ENCODE assay signal across 36 mouse cellular contexts in genomic region chr2:74677106-74677505, GRCm38 (mm10). TPM values are rescaled to one million over a fixed set of nuclear protein-coding genes. Genes with fewer than 3 reads are reported as not detected.
DNase-seq lines count a peak whose midpoint lies in the region; ATAC-seq and TF ChIP-seq lines count a peak whose summit lies in the region.
"Had no signal": no experiment of that assay in that cellular context is flagged by ENCODE, and none has a peak within 500 bp of the region (broad histone marks: within the 10 kb centered on the region; RNA-seq: fewer than 3 reads in every experiment).

No protein-coding gene starts in this region.

- 34% methylated on average over 2 of the region's 2 CpGs for WGBS in kidney, embryonic 15.5 days
- 13% methylated on average over 2 of the region's 2 CpGs for WGBS in embryonic facial prominence, embryonic 10.5 days
- WGBS in limb, embryonic 13.5 days, result 29% methylated on average over 2 of the region's 2 CpGs
- 55% methylated on average over 2 of the region's 2 CpGs for WGBS in thymus, adult 2 months

- H3K4me1 ChIP-seq in kidney, embryonic 15.5 days, result peaks cover 82% of the 10 kb centered on the region
- peaks cover 22% of the 10 kb centered on the region for H3K4me1 ChIP-seq in embryonic facial prominence, embryonic 10.5 days
- peaks cover 32% of the 10 kb centered on the region for H3K4me1 ChIP-seq in limb, embryonic 13.5 days
- H3K4me1 ChIP-seq in thymus, adult 2 months (replicated peaks; ENCODE audit: control insufficient read depth, insufficient read depth, low read length), result no peaks in the 10 kb centered on the region

- H3K36me3 ChIP-seq in kidney, embryonic 15.5 days, result no peaks in the 10 kb centered on the region
- H3K36me3 ChIP-seq in embryonic facial prominence, embryonic 10.5 days (replicated peaks), result no peaks in the 10 kb centered on the region
- H3K36me3 ChIP-seq in limb, embryonic 13.5 days, result no peaks in the 10 kb centered on the region
- H3K36me3 ChIP-seq in thymus, adult 2 months (ENCODE audit: control insufficient read depth, insufficient read depth, low read length), result no peaks in the 10 kb centered on the region
- H3K36me3 ChIP-seq: G1E had no signal

- H3K4me3 ChIP-seq in kidney, embryonic 15.5 days (replicated peaks), result no peak overlapping the region
- no peak overlapping the region for H3K4me3 ChIP-seq in embryonic facial prominence, embryonic 10.5 days
- H3K4me3 ChIP-seq in limb, embryonic 13.5 days, result peak overlapping the region; percentile 79
- H3K4me3 ChIP-seq in thymus, adult 2 months (ENCODE audit: control insufficient read depth, insufficient read depth, low read length), result no peak overlapping the region
- H3K4me3 ChIP-seq: forebrain, embryonic 13.5 days; heart, adult 2 months; myocyte had no signal

- H3K9me3 ChIP-seq in kidney, embryonic 15.5 days (replicated peaks), result no peaks in the 10 kb centered on the region
- H3K9me3 ChIP-seq in embryonic facial prominence, embryonic 10.5 days, result no peaks in the 10 kb centered on the region
- H3K9me3 ChIP-seq in limb, embryonic 13.5 days, result no peaks in the 10 kb centered on the region
- H3K9me3 ChIP-seq: forebrain, embryonic 13.5 days had no signal

- peak overlapping the region; percentile 82 for H3K27ac ChIP-seq in kidney, embryonic 15.5 days
- H3K27ac ChIP-seq in embryonic facial prominence, embryonic 10.5 days (replicated peaks), result no peak overlapping the region
- H3K27ac ChIP-seq in limb, embryonic 13.5 days, result peak overlapping the region; percentile 97
- H3K27ac ChIP-seq in thymus, adult 2 months (ENCODE audit: control insufficient read depth, insufficient read depth, low read length), result no peak overlapping the region
- H3K27ac ChIP-seq: forebrain, embryonic 13.5 days; heart, adult 2 months; hindbrain, postnatal 0 days; liver, embryonic 14.5 days; macrophage had no signal

- H3K9ac ChIP-seq in kidney, embryonic 15.5 days, result no peak overlapping the region
- peak overlapping the region; percentile 99 for H3K9ac ChIP-seq in limb, embryonic 13.5 days
- H3K9ac ChIP-seq: forebrain, embryonic 13.5 days; liver, embryonic 14.5 days had no signal

- ATAC-seq in kidney, embryonic 15.5 days (replicated peaks; ENCODE audit: low FRiP score), result no peak
- no peak for ATAC-seq in limb, embryonic 13.5 days (ENCODE audit: low FRiP score, low read depth)
- ATAC-seq: forebrain, embryonic 13.5 days; hindbrain, postnatal 0 days; intestine, postnatal 0 days had no signal

- TF ChIP-seq POLR2A in thymus, adult 2 months (IDR thresholded peaks at IDR 0.05; ENCODE audit: control insufficient read depth, extremely low read depth, insufficient read depth, low read length, poor library complexity), result no peak

- peak overlapping the region; percentile 27; the same call in 1 of the 2 replicates for H3K4me2 ChIP-seq in kidney, embryonic 15.5 days
- peak overlapping the region; percentile 75 for H3K4me2 ChIP-seq in limb, embryonic 13.5 days (replicated peaks)
- H3K4me2 ChIP-seq: forebrain, embryonic 13.5 days; midbrain, embryonic 11.5 days had no signal

- TF ChIP-seq CTCF in thymus, adult 2 months (IDR thresholded peaks at IDR 0.05; ENCODE audit: borderline replicate concordance, control insufficient read depth, extremely low read depth, insufficient read depth, low read length, poor library complexity), result no peak

- H3K27me3 ChIP-seq in kidney, embryonic 15.5 days, result peaks cover 82% of the 10 kb centered on the region
- H3K27me3 ChIP-seq in embryonic facial prominence, embryonic 10.5 days (replicated peaks; ENCODE audit: low read depth, poor library complexity, severe bottlenecking), result peaks cover 100% of the 10 kb centered on the region
- peaks cover 66% of the 10 kb centered on the region for H3K27me3 ChIP-seq in limb, embryonic 13.5 days
- peaks cover 43% of the 10 kb centered on the region for H3K27me3 ChIP-seq in thymus, adult 2 months (ENCODE audit: control insufficient read depth, insufficient read depth, low read length)

- peak; percentile 65 for DNase-seq in heart, adult 11 months
- no peak for DNase-seq in heart, adult 18-20 months
- DNase-seq in kidney, adult 8-10 months, result no peak
- peak; percentile 34 for DNase-seq in embryonic facial prominence, embryonic 10.5 days (ENCODE audit: low spot score)
- no peak for DNase-seq in thymus, adult 2 months
- DNase-seq: adrenal gland, postnatal 10 days; cerebellum, adult 8-10 months; cerebellum, postnatal 25 days; gastrocnemius, postnatal 25 days; heart, postnatal 14 days; kidney, postnatal 14 days; layer of hippocampus, adult 9-11 months; liver; lung, adult 2 months; lung, postnatal 10 days; right cerebral cortex, postnatal 25 days; thymus, postnatal 4 days had no signal

RNA-seq across cellular contexts. Expression of gene Hoxd11, which starts 2.3 kb away (rescaled TPM):
- total RNA-seq in heart, adult 18-20 months (2021), result not detected
- 25.1 and 26.3 TPM in 2 replicates for polyA plus RNA-seq in kidney, embryonic 15.5 days (2015; fragmentation: Nextera tagmentation; extraction: Ambion mirVana)
- not detected in 2 replicates for polyA plus RNA-seq in embryonic facial prominence, embryonic 10.5 days (2016; fragmentation: Nextera tagmentation; extraction: Ambion mirVana)
- 19.1 TPM in 2 replicates for polyA plus RNA-seq in limb, embryonic 13.5 days (2015; fragmentation: Nextera tagmentation; extraction: Ambion mirVana)
- not detected in 2 replicates for polyA plus RNA-seq in thymus, adult 2 months (2012; rRNA removed)
- total RNA-seq: adrenal gland, postnatal 10 days; heart, adult 2 months; heart, postnatal 14 days; hindbrain, postnatal 0 days; left cerebral cortex, postnatal 10 days; midbrain, postnatal 0 days; neutrophil, adult 5-6 weeks had no signal
- polyA plus RNA-seq: embryonic facial prominence, embryonic 11.5 days; forebrain, embryonic 13.5 days; G1E; heart, adult 2 months; heart, embryonic 14.5 days; hindbrain, embryonic 11.5 days; hindbrain, postnatal 0 days; lung, adult 2 months; macrophage; midbrain, embryonic 11.5 days; midbrain, postnatal 0 days; myocyte; spleen, adult 2 months; thymus, postnatal 0 days had no signal

RNA-seq across cellular contexts. Expression of gene Hoxd12, which starts 2.3 kb away (rescaled TPM):
- not detected for total RNA-seq in heart, adult 18-20 months (2021)
- polyA plus RNA-seq in kidney, embryonic 15.5 days (2015; fragmentation: Nextera tagmentation; extraction: Ambion mirVana), result 5.4 and 6.4 TPM in 2 replicates
- polyA plus RNA-seq in embryonic facial prominence, embryonic 10.5 days (2016; fragmentation: Nextera tagmentation; extraction: Ambion mirVana), result not detected in 2 replicates
- polyA plus RNA-seq in limb, embryonic 13.5 days (2015; fragmentation: Nextera tagmentation; extraction: Ambion mirVana), result 59.3 and 67.1 TPM in 2 replicates
- polyA plus RNA-seq in thymus, adult 2 months (2012; rRNA removed), result not detected in 2 replicates
- total RNA-seq: adrenal gland, postnatal 10 days; G1E; gastrocnemius, postnatal 25 days; heart, adult 2 months; heart, postnatal 14 days; hindbrain, postnatal 0 days; left cerebral cortex, postnatal 10 days; midbrain, postnatal 0 days; neutrophil, adult 5-6 weeks had no signal
- polyA plus RNA-seq: embryonic facial prominence, embryonic 11.5 days; forebrain, embryonic 13.5 days; G1E; heart, adult 2 months; heart, embryonic 14.5 days; hindbrain, embryonic 11.5 days; hindbrain, postnatal 0 days; lung, adult 2 months; macrophage; midbrain, embryonic 11.5 days; midbrain, postnatal 0 days; myocyte; spleen, adult 2 months; thymus, postnatal 0 days had no signal

RNA-seq across cellular contexts. Expression of gene Hoxd13, which starts 9.0 kb away (rescaled TPM):
- total RNA-seq in heart, adult 18-20 months (2021), result not detected
- polyA plus RNA-seq in kidney, embryonic 15.5 days (2015; fragmentation: Nextera tagmentation; extraction: Ambion mirVana), result 0.23 and 0.95 TPM in 2 replicates
- not detected in 2 replicates for polyA plus RNA-seq in embryonic facial prominence, embryonic 10.5 days (2016; fragmentation: Nextera tagmentation; extraction: Ambion mirVana)
- polyA plus RNA-seq in limb, embryonic 13.5 days (2015; fragmentation: Nextera tagmentation; extraction: Ambion mirVana), result 48.5 and 55.5 TPM in 2 replicates
- 0.04 TPM in 1 of 2 replicates, not detected in the other for polyA plus RNA-seq in thymus, adult 2 months (2012; rRNA removed)
- total RNA-seq: adrenal gland, postnatal 10 days; gastrocnemius, postnatal 25 days; heart, adult 2 months; heart, postnatal 14 days; left cerebral cortex, postnatal 10 days; midbrain, postnatal 0 days; neutrophil, adult 5-6 weeks had no signal
- polyA plus RNA-seq: embryonic facial prominence, embryonic 11.5 days; forebrain, embryonic 13.5 days; G1E; heart, adult 2 months; heart, embryonic 14.5 days; hindbrain, embryonic 11.5 days; hindbrain, postnatal 0 days; intestine, postnatal 0 days; macrophage; midbrain, embryonic 11.5 days; midbrain, postnatal 0 days; myocyte; spleen, adult 2 months; thymus, postnatal 0 days had no signal

RNA-seq across cellular contexts. Expression of gene Hoxd10, which starts 14.6 kb away (rescaled TPM):
- not detected for total RNA-seq in heart, adult 18-20 months (2021)
- 33.6 and 36.6 TPM in 2 replicates for polyA plus RNA-seq in kidney, embryonic 15.5 days (2015; fragmentation: Nextera tagmentation; extraction: Ambion mirVana)
- not detected in 2 replicates for polyA plus RNA-seq in embryonic facial prominence, embryonic 10.5 days (2016; fragmentation: Nextera tagmentation; extraction: Ambion mirVana)
- 26.0 and 26.2 TPM in 2 replicates for polyA plus RNA-seq in limb, embryonic 13.5 days (2015; fragmentation: Nextera tagmentation; extraction: Ambion mirVana)
- polyA plus RNA-seq in thymus, adult 2 months (2012; rRNA removed), result not detected in 2 replicates
- total RNA-seq: heart, adult 2 months; hindbrain, postnatal 0 days; left cerebral cortex, postnatal 10 days; neutrophil, adult 5-6 weeks had no signal
- polyA plus RNA-seq: embryonic facial prominence, embryonic 11.5 days; forebrain, embryonic 13.5 days; G1E; heart, adult 2 months; heart, embryonic 14.5 days; hindbrain, embryonic 11.5 days; hindbrain, postnatal 0 days; lung, adult 2 months; macrophage; midbrain, embryonic 11.5 days; midbrain, postnatal 0 days; myocyte; spleen, adult 2 months had no signal

RNA-seq across cellular contexts. Expression of gene Evx2, which starts 17.7 kb away (rescaled TPM):
- not detected for total RNA-seq in heart, adult 18-20 months (2021)
- polyA plus RNA-seq in kidney, embryonic 15.5 days (2015; fragmentation: Nextera tagmentation; extraction: Ambion mirVana), result not detected in 2 replicates
- polyA plus RNA-seq in embryonic facial prominence, embryonic 10.5 days (2016; fragmentation: Nextera tagmentation; extraction: Ambion mirVana), result 0.05 and 0.08 TPM in 2 replicates
- polyA plus RNA-seq in limb, embryonic 13.5 days (2015; fragmentation: Nextera tagmentation; extraction: Ambion mirVana), result 2.3 and 3.2 TPM in 2 replicates
- polyA plus RNA-seq in thymus, adult 2 months (2012; rRNA removed), result not detected in 2 replicates
- total RNA-seq: adrenal gland, postnatal 10 days; heart, adult 2 months; heart, postnatal 14 days; left cerebral cortex, postnatal 10 days; neutrophil, adult 5-6 weeks had no signal
- polyA plus RNA-seq: forebrain, embryonic 13.5 days; G1E; heart, adult 2 months; heart, embryonic 14.5 days; intestine, postnatal 0 days; lung, adult 2 months; macrophage; myocyte; spleen, adult 2 months; thymus, postnatal 0 days had no signal

Comparison
In these comparisons a context has a peak if more than half of its experiments do, and no peak if none do; other contexts are left out.
1. DNase-seq: peak in heart, adult 11 months (single experiment) and embryonic facial prominence, embryonic 10.5 days (single experiment); none in heart, adult 18-20 months (0 of 2), kidney, adult 8-10 months (0 of 2) and thymus, adult 2 months (single experiment).
2. H3K27ac ChIP-seq: peak in kidney, embryonic 15.5 days (single experiment) and limb, embryonic 13.5 days (single experiment); none in embryonic facial prominence, embryonic 10.5 days (single experiment) and thymus, adult 2 months (single experiment).
3. RNA of gene Hoxd11, which starts 2.3 kb away (polyA plus RNA-seq): 25.1 to 26.3 TPM in kidney, embryonic 15.5 days and 19.1 TPM in limb, embryonic 13.5 days; not detected in thymus, adult 2 months and not detected in embryonic facial prominence, embryonic 10.5 days; every median in the first group is over 10 times any median in the second.
4. RNA of gene Hoxd13, which starts 9.0 kb away (polyA plus RNA-seq): 48.5 to 55.5 TPM in limb, embryonic 13.5 days; 0.23 to 0.95 TPM in kidney, embryonic 15.5 days, 0.04 TPM in thymus, adult 2 months and not detected in embryonic facial prominence, embryonic 10.5 days; every median in the first group is over 10 times any median in the second.